Mouse (Mus musculus) adrenal gland (tissue): ENCODE data around the gene Atp11a.

Experiments
- intact Hi-C: fragments of 180-260 bp; cut with DNase I; formaldehyde crosslinking; loops from one replicate; pipeline ENCODE4 v1.15.1; 2025

The Atp11a gene

GRCm38 (mm10) chr8:12768747-12769146 lies 11.9 kb downstream of the Atp11a start:
- intact Hi-C loops = no loop called here

DNA sequence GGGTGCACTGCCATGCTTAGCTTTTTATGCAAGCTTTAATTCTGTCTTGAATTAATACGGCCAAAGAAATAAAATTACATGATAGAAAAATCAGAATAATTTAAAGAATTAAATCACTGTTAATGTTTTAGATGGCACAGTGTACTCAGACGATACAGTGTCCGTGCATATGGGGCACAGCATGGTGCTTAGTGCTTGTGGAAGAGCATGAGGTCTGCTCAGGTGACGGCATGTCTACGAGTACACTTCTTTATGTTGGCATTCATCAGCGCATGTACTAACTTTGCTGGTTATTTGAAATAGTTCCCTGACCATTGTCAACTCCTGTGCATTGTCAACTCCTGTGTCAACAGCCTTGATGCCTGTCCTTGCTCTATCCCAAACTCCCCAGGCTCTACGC lies 12.5 kb downstream of the Atp11a start:
- intact Hi-C loops = no loop called here

- intact Hi-C loops = no loop called here
Observed at GRCm38 (mm10) chr8:12772319-12772718, 15.5 kb downstream of the Atp11a start.

GRCm38 (mm10) chr8:12773914-12774313 lies 17.1 kb downstream of the Atp11a start:
- intact Hi-C loops = no loop called here

- intact Hi-C loops = no loop called here
Observed at GRCm38 (mm10) chr8:12774872-12775298, 18.1 kb downstream of the Atp11a start.

DNA sequence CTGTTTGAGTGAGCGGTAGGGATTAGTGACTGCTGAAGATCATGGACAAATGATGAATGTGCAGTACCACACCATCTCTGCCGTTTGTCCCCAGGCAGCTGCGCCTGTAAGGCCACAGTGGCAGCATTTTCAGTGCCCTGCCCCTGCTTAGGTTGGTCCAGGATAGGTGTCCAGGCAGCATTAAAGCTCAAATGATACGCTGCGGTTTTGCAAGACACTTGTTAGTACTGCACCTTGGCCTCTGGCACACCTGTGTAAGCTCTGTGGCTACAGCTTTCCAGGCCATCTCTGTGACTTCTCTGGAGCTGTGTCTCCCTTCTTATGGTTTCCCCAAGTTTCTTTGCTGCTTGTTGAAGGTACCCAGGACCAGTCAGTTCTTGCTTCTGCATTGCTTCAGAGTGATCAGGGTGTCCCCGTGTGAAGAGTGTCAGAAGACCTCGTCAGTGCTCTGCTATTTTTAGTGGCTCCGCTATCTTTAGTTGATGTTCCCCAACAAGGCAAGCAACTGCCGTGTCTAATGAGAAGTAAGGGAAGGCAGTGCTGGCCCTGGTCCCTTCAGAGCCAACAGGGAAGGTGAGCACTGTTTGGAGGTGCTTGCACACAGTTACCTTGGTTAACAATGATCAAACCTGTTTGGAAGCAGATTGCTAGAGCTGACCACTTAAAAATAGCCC lies 18.6 kb downstream of the Atp11a start:
- intact Hi-C loops = no loop called here

- intact Hi-C loops = no loop called here
Observed at GRCm38 (mm10) chr8:12776166-12776565, 19.4 kb downstream of the Atp11a start.

DNA sequence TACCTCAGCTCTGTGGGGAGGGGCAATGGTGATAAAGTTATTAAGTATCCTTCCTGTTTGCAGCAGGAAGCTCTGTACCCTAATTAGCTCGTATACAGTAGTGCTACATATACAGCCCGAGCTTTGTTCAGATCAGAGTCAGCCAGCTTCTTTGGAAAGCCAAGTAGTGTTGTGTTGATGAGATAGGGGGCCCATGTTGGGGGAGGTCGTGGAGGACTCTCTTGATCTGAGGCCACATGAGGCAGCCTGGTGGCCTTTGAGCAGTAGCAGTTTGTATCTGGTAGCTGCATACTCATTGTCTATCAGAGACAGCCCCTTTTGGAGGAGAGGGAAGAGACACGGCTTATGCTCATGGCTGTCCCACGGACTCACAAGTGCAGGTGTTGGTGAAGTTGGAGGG lies 20.4 kb downstream of the Atp11a start:
- intact Hi-C loops = no loop called here

GRCm38 (mm10) chr8:12779541-12779940 lies 22.7 kb downstream of the Atp11a start:
- intact Hi-C loops = no loop called here

DNA sequence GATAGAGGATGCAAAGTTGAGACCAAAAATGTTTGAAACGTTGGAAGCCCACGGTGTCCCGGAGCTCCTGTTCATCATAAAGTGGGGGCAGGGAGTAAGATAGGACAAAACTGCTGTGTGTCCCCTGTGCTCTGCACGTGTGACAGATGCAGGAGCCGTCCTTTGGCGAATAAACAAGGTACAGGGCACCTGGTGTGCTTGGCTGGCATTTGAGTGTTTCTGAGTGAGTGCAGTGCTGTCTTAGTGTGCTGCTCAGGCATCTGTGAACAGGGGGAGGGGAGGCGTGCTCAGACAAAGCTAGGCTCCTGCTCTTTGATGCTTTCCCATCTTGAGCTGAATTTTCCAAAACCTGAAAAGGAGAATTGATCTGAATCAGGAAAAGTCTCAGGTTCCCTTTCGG lies 28.7 kb downstream of the Atp11a start:
- intact Hi-C loops = no loop called here

DNA sequence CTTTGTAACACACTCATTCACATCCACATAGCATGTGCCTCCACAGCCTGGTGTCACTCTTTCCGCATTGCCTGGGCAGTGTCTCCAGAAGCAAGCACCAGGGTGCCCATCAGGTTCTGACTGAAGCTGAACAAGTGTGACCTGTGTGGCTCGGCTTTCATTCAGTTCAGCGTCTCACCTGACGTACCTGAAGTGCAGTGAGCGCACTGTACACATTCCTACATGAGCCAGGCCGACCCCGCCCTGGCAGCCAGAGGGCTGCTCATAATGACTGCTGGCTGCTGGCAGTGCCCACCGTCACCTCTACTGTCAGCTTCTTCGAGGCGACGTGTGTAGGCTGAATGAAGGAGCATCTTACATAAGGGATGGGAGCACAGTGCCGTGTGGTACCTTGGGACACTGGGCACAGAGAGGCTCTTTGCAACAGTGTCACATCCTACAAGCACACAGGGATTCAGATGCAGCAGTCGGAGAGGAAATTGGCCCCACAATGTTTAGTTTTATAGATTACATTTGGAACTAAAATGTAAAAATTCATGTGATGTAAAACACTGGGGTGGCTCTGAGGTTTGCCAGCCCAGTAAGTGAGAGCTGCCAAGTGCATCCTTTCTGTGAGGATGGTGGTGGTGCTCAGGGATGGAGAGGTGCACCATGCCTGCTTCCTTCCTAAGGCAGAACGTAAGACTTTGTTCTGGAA lies 29.6 kb downstream of the Atp11a start:
- intact Hi-C loops = no loop called here

- intact Hi-C loops = no loop called here
Observed at GRCm38 (mm10) chr8:12786958-12787301, 30.1 kb downstream of the Atp11a start.

- intact Hi-C loops = no loop called here
Observed at GRCm38 (mm10) chr8:12787427-12787826, 30.6 kb downstream of the Atp11a start.

DNA sequence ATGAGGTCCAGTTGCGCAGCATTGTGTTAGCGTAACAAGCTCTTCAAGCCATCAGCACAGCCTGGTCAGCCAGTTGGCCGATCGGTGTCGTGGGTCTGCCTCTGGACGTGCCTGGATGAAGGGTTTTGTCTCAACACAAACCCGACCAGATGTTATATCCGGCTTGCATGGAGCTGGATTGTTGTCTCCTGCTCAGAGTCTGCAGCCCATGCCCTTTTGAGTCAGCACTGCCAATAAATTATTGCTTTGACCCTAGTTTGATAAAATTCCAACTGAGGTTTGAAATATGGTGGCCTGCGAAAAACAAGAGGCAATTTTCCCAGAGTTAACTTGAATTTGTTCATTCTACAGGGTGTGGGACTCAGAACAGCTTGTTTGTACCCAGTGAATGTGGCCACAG lies 31.9 kb downstream of the Atp11a start:
- intact Hi-C loops = no loop called here

GRCm38 (mm10) chr8:12795011-12795671 lies 38.3 kb downstream of the Atp11a start:
- intact Hi-C loops = no loop called here

- intact Hi-C loops = no loop called here
Observed at GRCm38 (mm10) chr8:12799099-12799498, 42.3 kb downstream of the Atp11a start.

DNA sequence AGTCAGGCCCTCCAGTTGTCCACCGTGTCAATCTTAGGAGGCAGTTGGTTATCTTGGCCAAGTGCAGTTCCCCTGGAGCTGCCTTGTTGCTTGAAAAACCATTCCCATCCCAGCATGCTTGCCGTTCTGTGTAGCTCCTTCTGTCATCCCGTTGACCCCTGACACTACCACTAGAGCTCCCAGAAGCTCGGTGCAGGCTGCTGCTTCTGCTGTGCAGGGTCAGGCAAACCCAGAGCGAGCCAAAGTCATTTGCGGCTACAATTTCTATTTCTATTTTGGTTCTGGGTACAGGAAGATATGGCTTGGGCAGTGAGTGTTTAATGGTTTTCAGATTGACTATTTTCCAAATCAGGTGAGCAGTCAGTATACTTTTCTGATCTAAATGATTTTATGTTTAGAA lies 43.0 kb downstream of the Atp11a start:
- intact Hi-C loops = loop anchor here (5.0 kb wide), 1 partner anchor 38 kb away; no protein-coding TSS in a partner anchor

- intact Hi-C loops = loop anchor here (5.0 kb wide), 1 partner anchor 38 kb away; no protein-coding TSS in a partner anchor
Observed at GRCm38 (mm10) chr8:12800246-12800645, 43.4 kb downstream of the Atp11a start.

GRCm38 (mm10) chr8:12801586-12801985 lies 44.8 kb downstream of the Atp11a start:
- intact Hi-C loops = loop anchor here (5.0 kb wide), 1 partner anchor 39 kb away; no protein-coding TSS in a partner anchor

DNA sequence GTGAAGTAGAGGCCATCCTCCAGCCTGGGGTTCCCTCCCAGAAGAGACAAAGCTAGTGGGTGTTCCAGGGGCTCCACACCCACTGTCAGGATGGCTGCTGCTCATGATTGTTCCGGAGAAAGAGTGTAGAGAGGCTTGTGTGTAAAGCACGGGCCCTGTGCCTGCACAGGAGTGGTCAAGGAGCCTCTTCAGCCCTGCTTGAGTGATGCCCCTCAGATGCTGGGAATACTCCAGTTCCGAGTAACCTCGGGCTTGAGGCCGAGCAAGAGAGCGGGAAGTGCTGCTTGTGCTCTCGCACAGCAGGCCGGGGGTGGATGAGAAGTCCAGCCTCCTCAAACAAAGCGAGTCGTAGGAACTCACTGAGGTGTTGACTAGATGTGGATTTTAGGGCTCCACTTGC lies 46.3 kb downstream of the Atp11a start:
- intact Hi-C loops = loop anchor here (5.0 kb wide), 1 partner anchor 41 kb away; no protein-coding TSS in a partner anchor

- intact Hi-C loops = loop anchor here (5.0 kb wide), 2 partner anchors 43 to 118 kb away; no protein-coding TSS in a partner anchor
Observed at GRCm38 (mm10) chr8:12804909-12805308, 48.1 kb downstream of the Atp11a start.

- intact Hi-C loops = loop anchor here (5.0 kb wide), 1 partner anchor 118 kb away; no protein-coding TSS in a partner anchor
Observed at GRCm38 (mm10) chr8:12805569-12805968, 48.8 kb downstream of the Atp11a start.
